In the genomic region with DNA sequence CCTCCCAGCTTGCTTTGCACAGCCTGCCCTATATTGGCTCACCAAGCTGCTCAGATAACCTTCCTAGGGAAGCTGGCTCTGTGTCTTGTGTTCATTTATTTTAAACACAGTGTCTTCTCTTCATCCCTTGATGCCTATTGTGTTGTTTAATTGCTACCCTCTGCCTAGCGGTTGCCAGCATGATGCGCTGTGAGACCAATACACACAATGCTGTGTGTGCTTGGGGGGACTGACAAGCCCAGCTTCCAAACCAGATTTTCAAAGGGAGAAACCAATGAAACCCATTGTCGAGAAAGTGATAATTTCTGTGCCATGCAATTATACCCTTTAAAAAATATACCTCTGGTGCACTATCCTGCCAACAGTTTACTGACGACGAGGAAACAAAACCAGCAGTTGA, we compare ENCODE assay signal across 23 mouse cellular contexts.
DNase-seq lines count a peak whose midpoint lies in the region; ATAC-seq lines count a peak whose summit lies in the region.
"Had no signal": no experiment of that assay in that cellular context is flagged by ENCODE, and none has a peak within 500 bp of the region (broad histone marks: within the 10 kb centered on the region; RNA-seq: fewer than 3 reads in every experiment).

No protein-coding gene starts in this region.

- no peak overlapping the region for H3K27ac ChIP-seq in forebrain, embryonic 13.5 days
- no peak overlapping the region for H3K27ac ChIP-seq in forebrain, embryonic 11.5 days (ENCODE audit: low read depth, low read length)
- no peak overlapping the region for H3K27ac ChIP-seq in midbrain, embryonic 11.5 days (ENCODE audit: low read depth, low read length)
- H3K27ac ChIP-seq in midbrain, embryonic 16.5 days (ENCODE audit: low read length): no peak overlapping the region
- H3K27ac ChIP-seq in forebrain, embryonic 16.5 days (ENCODE audit: low read length): no peak overlapping the region
- H3K27ac ChIP-seq in heart, embryonic 11.5 days (ENCODE audit: low read depth, low read length): no peak overlapping the region
- H3K27ac ChIP-seq: embryonic facial prominence, embryonic 12.5 days; embryonic facial prominence, embryonic 15.5 days; heart, adult 2 months; heart, embryonic 10.5 days; hindbrain, embryonic 12.5 days; hindbrain, embryonic 15.5 days had no signal

- H3K36me3 ChIP-seq in forebrain, embryonic 13.5 days (ENCODE audit: poor library complexity, severe bottlenecking): no peaks in the 10 kb centered on the region
- H3K36me3 ChIP-seq in forebrain, embryonic 11.5 days (ENCODE audit: control insufficient read depth, insufficient read depth, low read length): no peaks in the 10 kb centered on the region
- no peaks in the 10 kb centered on the region for H3K36me3 ChIP-seq in midbrain, embryonic 11.5 days (ENCODE audit: control insufficient read depth, insufficient read depth, low read length)
- no peaks in the 10 kb centered on the region for H3K36me3 ChIP-seq in midbrain, embryonic 16.5 days (ENCODE audit: control insufficient read depth, insufficient read depth, low read length)
- no peaks in the 10 kb centered on the region for H3K36me3 ChIP-seq in forebrain, embryonic 16.5 days (ENCODE audit: control insufficient read depth, insufficient read depth)
- no peaks in the 10 kb centered on the region for H3K36me3 ChIP-seq in heart, embryonic 11.5 days (ENCODE audit: control insufficient read depth, insufficient read depth, low read length)
- H3K36me3 ChIP-seq: embryonic facial prominence, embryonic 12.5 days; embryonic facial prominence, embryonic 15.5 days; heart, embryonic 10.5 days; hindbrain, embryonic 12.5 days; hindbrain, embryonic 15.5 days had no signal

- ATAC-seq in forebrain, embryonic 13.5 days: peak; percentile 38; the same call in 1 of the 2 replicates
- ATAC-seq in forebrain, embryonic 11.5 days (replicated peaks; ENCODE audit: low FRiP score): no peak
- no peak for ATAC-seq in midbrain, embryonic 11.5 days (ENCODE audit: low FRiP score)
- ATAC-seq in midbrain, embryonic 16.5 days: no peak
- peak; percentile 95 for ATAC-seq in forebrain, embryonic 16.5 days
- no peak for ATAC-seq in heart, embryonic 11.5 days (replicated peaks; ENCODE audit: insufficient number of reproducible peaks, low FRiP score, low TSS enrichment)
- ATAC-seq: activated CD4-positive, CD25-positive, alpha-beta regulatory T cell, adult 4 months had no signal

- H3K27me3 ChIP-seq in forebrain, embryonic 13.5 days: no peaks in the 10 kb centered on the region
- H3K27me3 ChIP-seq in forebrain, embryonic 11.5 days (ENCODE audit: control insufficient read depth, insufficient read depth, low read length): no peaks in the 10 kb centered on the region
- H3K27me3 ChIP-seq in midbrain, embryonic 11.5 days (ENCODE audit: control insufficient read depth, insufficient read depth, low read length): no peaks in the 10 kb centered on the region
- no peaks in the 10 kb centered on the region for H3K27me3 ChIP-seq in midbrain, embryonic 16.5 days (ENCODE audit: control insufficient read depth, insufficient read depth, low read depth, low read length)
- H3K27me3 ChIP-seq in forebrain, embryonic 16.5 days (replicated peaks; ENCODE audit: control insufficient read depth, insufficient read depth, low read length): no peaks in the 10 kb centered on the region
- H3K27me3 ChIP-seq in heart, embryonic 11.5 days (ENCODE audit: control insufficient read depth, insufficient read depth, low read length): no peaks in the 10 kb centered on the region
- H3K27me3 ChIP-seq: embryonic facial prominence, embryonic 12.5 days; embryonic facial prominence, embryonic 15.5 days; hindbrain, embryonic 12.5 days; hindbrain, embryonic 15.5 days had no signal

- no peaks in the 10 kb centered on the region for H3K9me3 ChIP-seq in forebrain, embryonic 13.5 days (replicated peaks)
- H3K9me3 ChIP-seq in forebrain, embryonic 11.5 days (ENCODE audit: control insufficient read depth, low read length): no peaks in the 10 kb centered on the region
- H3K9me3 ChIP-seq in midbrain, embryonic 11.5 days (ENCODE audit: control insufficient read depth, low read length): no peaks in the 10 kb centered on the region
- no peaks in the 10 kb centered on the region for H3K9me3 ChIP-seq in midbrain, embryonic 16.5 days (replicated peaks; ENCODE audit: control insufficient read depth, low read length, poor library complexity, severe bottlenecking)
- H3K9me3 ChIP-seq in forebrain, embryonic 16.5 days (ENCODE audit: control insufficient read depth, low read length): no peaks in the 10 kb centered on the region
- no peaks in the 10 kb centered on the region for H3K9me3 ChIP-seq in heart, embryonic 11.5 days (replicated peaks; ENCODE audit: control insufficient read depth, low read length)
- H3K9me3 ChIP-seq: embryonic facial prominence, embryonic 12.5 days; embryonic facial prominence, embryonic 15.5 days; heart, embryonic 10.5 days; hindbrain, embryonic 12.5 days; hindbrain, embryonic 15.5 days had no signal

- 80% methylated on average over 5 of the region's 5 CpGs for WGBS in forebrain, embryonic 13.5 days
- 87% methylated on average over 5 of the region's 5 CpGs for WGBS in forebrain, embryonic 11.5 days
- 93% methylated on average over 5 of the region's 5 CpGs for WGBS in midbrain, embryonic 11.5 days
- 92% methylated on average over 5 of the region's 5 CpGs for WGBS in midbrain, embryonic 16.5 days
- WGBS in forebrain, embryonic 16.5 days: 67% methylated on average over 5 of the region's 5 CpGs
- WGBS in heart, embryonic 11.5 days (ENCODE audit: insufficient replicate concordance): 94% methylated on average over 5 of the region's 5 CpGs

- no peak for DNase-seq in forebrain, embryonic 11.5 days (ENCODE audit: low spot score)
- DNase-seq in midbrain, embryonic 11.5 days (ENCODE audit: low spot score, missing footprints): peak; percentile 45
- peak; percentile 36 for DNase-seq in telencephalon, adult 2 months (ENCODE audit: low read depth, low spot score)
- no peak for DNase-seq in spleen, adult 12 weeks (ENCODE audit: low spot score)
- DNase-seq: adrenal gland, adult 8-10 months; adrenal gland, postnatal 25 days; cerebellum, adult 11 months; cerebellum, adult 2 months; cerebellum, adult 9-11 months; cerebellum, postnatal 25 days; gastrocnemius, postnatal 10 days; gastrocnemius, postnatal 36 days; heart, adult 2 months had no signal

- no peaks in the 10 kb centered on the region for H3K4me1 ChIP-seq in forebrain, embryonic 13.5 days
- no peaks in the 10 kb centered on the region for H3K4me1 ChIP-seq in forebrain, embryonic 11.5 days (replicated peaks; ENCODE audit: control insufficient read depth, insufficient read depth, low read length)
- H3K4me1 ChIP-seq in midbrain, embryonic 11.5 days (ENCODE audit: control insufficient read depth, insufficient read depth, low read length): no peaks in the 10 kb centered on the region
- no peaks in the 10 kb centered on the region for H3K4me1 ChIP-seq in midbrain, embryonic 16.5 days (ENCODE audit: control insufficient read depth, insufficient read depth, low read length)
- no peaks in the 10 kb centered on the region for H3K4me1 ChIP-seq in forebrain, embryonic 16.5 days (replicated peaks; ENCODE audit: control insufficient read depth, insufficient read depth, low read length)
- no peaks in the 10 kb centered on the region for H3K4me1 ChIP-seq in heart, embryonic 11.5 days (ENCODE audit: control insufficient read depth, insufficient read depth, low read length)
- H3K4me1 ChIP-seq: embryonic facial prominence, embryonic 12.5 days; embryonic facial prominence, embryonic 15.5 days; heart, embryonic 10.5 days; hindbrain, embryonic 12.5 days; hindbrain, embryonic 15.5 days had no signal

- no peak overlapping the region for H3K4me2 ChIP-seq in forebrain, embryonic 13.5 days
- no peak overlapping the region for H3K4me2 ChIP-seq in forebrain, embryonic 11.5 days (ENCODE audit: low read depth, low read length, severe bottlenecking)
- no peak overlapping the region for H3K4me2 ChIP-seq in midbrain, embryonic 11.5 days
- no peak overlapping the region for H3K4me2 ChIP-seq in midbrain, embryonic 16.5 days (ENCODE audit: low read length)
- H3K4me2 ChIP-seq in forebrain, embryonic 16.5 days (ENCODE audit: low read length): no peak overlapping the region
- H3K4me2 ChIP-seq in heart, embryonic 11.5 days: no peak overlapping the region
- H3K4me2 ChIP-seq: embryonic facial prominence, embryonic 12.5 days; embryonic facial prominence, embryonic 15.5 days; hindbrain, embryonic 12.5 days; hindbrain, embryonic 15.5 days had no signal

- no peak overlapping the region for H3K4me3 ChIP-seq in forebrain, embryonic 13.5 days
- H3K4me3 ChIP-seq in forebrain, embryonic 11.5 days (ENCODE audit: low read depth, low read length): no peak overlapping the region
- no peak overlapping the region for H3K4me3 ChIP-seq in midbrain, embryonic 11.5 days (ENCODE audit: low read depth, low read length)
- no peak overlapping the region for H3K4me3 ChIP-seq in midbrain, embryonic 16.5 days (ENCODE audit: low read depth, low read length)
- no peak overlapping the region for H3K4me3 ChIP-seq in forebrain, embryonic 16.5 days (replicated peaks; ENCODE audit: low read length)
- no peak overlapping the region for H3K4me3 ChIP-seq in heart, embryonic 11.5 days (ENCODE audit: low read depth, low read length)
- H3K4me3 ChIP-seq: embryonic facial prominence, embryonic 12.5 days; embryonic facial prominence, embryonic 15.5 days; heart, adult 2 months; heart, embryonic 10.5 days; hindbrain, embryonic 12.5 days; hindbrain, embryonic 15.5 days had no signal

- H3K9ac ChIP-seq in forebrain, embryonic 13.5 days: no peak overlapping the region
- no peak overlapping the region for H3K9ac ChIP-seq in forebrain, embryonic 11.5 days (ENCODE audit: low read length)
- no peak overlapping the region for H3K9ac ChIP-seq in midbrain, embryonic 11.5 days (ENCODE audit: low read length)
- H3K9ac ChIP-seq in midbrain, embryonic 16.5 days (ENCODE audit: low read depth, low read length): no peak overlapping the region
- no peak overlapping the region for H3K9ac ChIP-seq in forebrain, embryonic 16.5 days (replicated peaks; ENCODE audit: low read depth, low read length)
- no peak overlapping the region for H3K9ac ChIP-seq in heart, embryonic 11.5 days (ENCODE audit: low read depth, low read length)
- H3K9ac ChIP-seq: embryonic facial prominence, embryonic 12.5 days; embryonic facial prominence, embryonic 15.5 days; hindbrain, embryonic 12.5 days; hindbrain, embryonic 15.5 days had no signal

Comparison
In these comparisons a context has a peak if more than half of its experiments do, and no peak if none do; other contexts are left out.
1. ATAC-seq: peak in forebrain, embryonic 13.5 days (single experiment) and forebrain, embryonic 16.5 days (single experiment); none in forebrain, embryonic 11.5 days (single experiment), midbrain, embryonic 11.5 days (single experiment), midbrain, embryonic 16.5 days (single experiment) and heart, embryonic 11.5 days (single experiment).
2. DNase-seq: peak in midbrain, embryonic 11.5 days (single experiment) and telencephalon, adult 2 months (single experiment); none in forebrain, embryonic 11.5 days (single experiment) and spleen, adult 12 weeks (single experiment).